Comparison of ENCODE assay signal across 20 mouse cellular contexts in the genomic region with DNA sequence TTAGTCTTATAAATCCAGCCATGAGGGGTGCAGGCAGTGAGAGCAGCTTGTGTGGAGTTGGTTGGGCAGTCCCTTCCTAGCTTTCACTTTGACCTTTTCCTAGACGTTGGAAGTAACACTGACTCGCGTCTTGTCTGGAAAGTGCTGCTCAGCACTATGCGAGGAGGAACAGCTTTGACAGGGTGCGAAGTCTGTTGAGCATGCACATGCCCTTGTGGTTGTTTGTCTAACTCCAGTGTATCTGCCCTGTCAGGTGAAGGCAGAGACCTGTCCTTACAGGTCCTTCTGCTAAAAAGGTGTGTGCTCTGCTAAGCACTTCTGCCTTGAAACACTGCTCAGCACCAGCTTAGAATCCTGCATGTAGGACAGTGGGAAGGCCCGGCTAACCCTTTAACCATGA. TPM values are rescaled to one million over a fixed set of nuclear protein-coding genes. Genes with fewer than 3 reads are reported as not detected.
A peak's percentile ranks its signal among the peaks of the same experiment; 100 is the strongest.
DNase-seq lines count a peak whose midpoint lies in the region; ATAC-seq and TF ChIP-seq lines count a peak whose summit lies in the region.
"Had no signal": no experiment of that assay in that cellular context is flagged by ENCODE, and none has a peak within 500 bp of the region (broad histone marks: within the 10 kb centered on the region; RNA-seq: fewer than 3 reads in every experiment).

No protein-coding gene starts in this region.

- TF ChIP-seq EP300 in liver, postnatal 0 days (IDR thresholded peaks at IDR 0.05; ENCODE audit: low read depth) = no peak

- peaks cover 51% of the 10 kb centered on the region for H3K36me3 ChIP-seq in liver, embryonic 13.5 days
- H3K36me3 ChIP-seq in liver, postnatal 0 days (replicated peaks; ENCODE audit: insufficient read depth, low read length) = peaks cover 33% of the 10 kb centered on the region

- peaks cover 80% of the 10 kb centered on the region for H3K4me1 ChIP-seq in liver, embryonic 13.5 days (replicated peaks)
- H3K4me1 ChIP-seq in liver, postnatal 0 days (ENCODE audit: insufficient read depth) = peaks cover 22% of the 10 kb centered on the region
- H3K4me1 ChIP-seq: forebrain, embryonic 15.5 days; heart, embryonic 15.5 days; midbrain, embryonic 13.5 days had no signal

- no peaks in the 10 kb centered on the region for H3K27me3 ChIP-seq in liver, embryonic 13.5 days
- no peaks in the 10 kb centered on the region for H3K27me3 ChIP-seq in liver, postnatal 0 days (ENCODE audit: insufficient read depth, low read length)
- H3K27me3 ChIP-seq: forebrain, embryonic 15.5 days; heart, embryonic 15.5 days; megakaryocyte, embryonic 14.5 days; midbrain, embryonic 13.5 days had no signal

- H3K27ac ChIP-seq in liver, embryonic 13.5 days = peak overlapping the region; percentile 43
- no peak overlapping the region for H3K27ac ChIP-seq in liver, postnatal 0 days (ENCODE audit: low read depth)
- H3K27ac ChIP-seq: forebrain, embryonic 15.5 days; heart, embryonic 15.5 days; hindbrain, embryonic 14.5 days; midbrain, embryonic 13.5 days had no signal

- TF ChIP-seq CTCF in liver, postnatal 0 days (IDR thresholded peaks at IDR 0.05; ENCODE audit: low read depth) = no peak

- H3K4me3 ChIP-seq in liver, embryonic 13.5 days (replicated peaks) = no peak overlapping the region
- no peak overlapping the region for H3K4me3 ChIP-seq in liver, postnatal 0 days (ENCODE audit: low read depth, low read length)
- H3K4me3 ChIP-seq: forebrain, embryonic 15.5 days; heart, embryonic 15.5 days; megakaryocyte, embryonic 14.5 days; midbrain, embryonic 13.5 days had no signal

- H3K9ac ChIP-seq in liver, embryonic 13.5 days = no peak overlapping the region
- H3K9ac ChIP-seq in liver, postnatal 0 days (replicated peaks) = no peak overlapping the region
- H3K9ac ChIP-seq: forebrain, embryonic 15.5 days; heart, embryonic 15.5 days; hindbrain, embryonic 14.5 days; midbrain, embryonic 13.5 days had no signal

- no peaks in the 10 kb centered on the region for H3K9me3 ChIP-seq in liver, embryonic 13.5 days (replicated peaks)
- H3K9me3 ChIP-seq in liver, postnatal 0 days (ENCODE audit: low read length) = no peaks in the 10 kb centered on the region
- H3K9me3 ChIP-seq: forebrain, embryonic 15.5 days; heart, embryonic 15.5 days; megakaryocyte, embryonic 14.5 days; midbrain, embryonic 13.5 days had no signal

- WGBS in liver, embryonic 13.5 days (ENCODE audit: insufficient replicate concordance) = 89% methylated on average over 6 of the region's 6 CpGs
- 72% methylated on average over 6 of the region's 6 CpGs for WGBS in liver, postnatal 0 days (ENCODE audit: insufficient replicate concordance)

- ATAC-seq in liver, embryonic 13.5 days (ENCODE audit: low read depth) = no peak
- ATAC-seq in liver, postnatal 0 days = no peak
- ATAC-seq: CD4-positive, CD25-positive, alpha-beta regulatory T cell, adult 4 months; forebrain, embryonic 15.5 days; inflammation-experienced regulatory T-cells, adult 6 months; midbrain, embryonic 13.5 days had no signal

- DNase-seq in kidney, adult 11 months = peak; percentile 67
- no peak for DNase-seq in kidney, postnatal 4 days
- no peak for DNase-seq in liver, embryonic 13.5 days
- no peak for DNase-seq in liver, postnatal 0 days
- peak; percentile 56 to 78 for DNase-seq in kidney, postnatal 25 days
- peak; percentile 77 for DNase-seq in yolk sac, embryonic 10.5 days (ENCODE audit: low spot score)
- no peak for DNase-seq in right cerebral cortex, postnatal 4 days
- DNase-seq: adrenal gland, postnatal 14 days; cerebellum, adult 8-10 months; heart, postnatal 4 days; lung, adult 2 months; spleen, adult 18-20 months; thymus, postnatal 25 days had no signal

- H3K4me2 ChIP-seq in liver, embryonic 13.5 days = no peak overlapping the region
- H3K4me2 ChIP-seq in liver, postnatal 0 days (ENCODE audit: low read depth, low read length) = no peak overlapping the region
- H3K4me2 ChIP-seq: forebrain, embryonic 15.5 days; heart, embryonic 15.5 days; hindbrain, embryonic 14.5 days; midbrain, embryonic 13.5 days had no signal

RNA-seq across cellular contexts. Expression of a gene that starts 26.9 kb away (rescaled TPM):
- 65.4 and 73.2 TPM in 2 replicates for polyA plus RNA-seq in liver, embryonic 13.5 days (2015; fragmentation: Nextera tagmentation; extraction: Ambion mirVana)
- polyA plus RNA-seq in liver, postnatal 0 days (2015; fragmentation: Nextera tagmentation; extraction: Ambion mirVana) = 27.8 and 33.8 TPM in 2 replicates

RNA-seq across cellular contexts. Expression of a gene that starts 49.2 kb away (rescaled TPM):
- 28.0 and 31.3 TPM in 2 replicates for polyA plus RNA-seq in liver, embryonic 13.5 days (2015; fragmentation: Nextera tagmentation; extraction: Ambion mirVana)
- 12.6 and 14.7 TPM in 2 replicates for polyA plus RNA-seq in liver, postnatal 0 days (2015; fragmentation: Nextera tagmentation; extraction: Ambion mirVana)

Comparison
In these comparisons a context has a peak if more than half of its experiments do, and no peak if none do; other contexts are left out.
1. DNase-seq: peak in kidney, adult 11 months (single experiment), kidney, postnatal 25 days (2 of 2) and yolk sac, embryonic 10.5 days (single experiment); none in kidney, postnatal 4 days (0 of 2), liver, embryonic 13.5 days (single experiment), liver, postnatal 0 days (single experiment) and right cerebral cortex, postnatal 4 days (single experiment).